Mouse (Mus musculus) G1E (cell line): Measurements from ENCODE around the gene Rabep1. TPM values are rescaled to one million over a fixed set of nuclear protein-coding genes. Genes with fewer than 3 reads are reported as not detected.

Experiments
- ATAC-seq: 2 replicates; pipeline ENCODE4 v1.8.0; 2016; ENCODE audit warnings: mild to moderate bottlenecking; ENCODE audit not compliant: insufficient number of reproducible peaks, poor library complexity, low FRiP score, severe bottlenecking; ENCODE audit errors: extremely low read depth
- DNase-seq: peaks from one replicate; pipeline ENCODE4 v3.0.0; 2012; ENCODE audit warnings: low spot score
- H3K27me3 ChIP-seq: 2 replicates; pipeline ENCODE4 v1.6.1; 2012; ENCODE audit warnings: mild to moderate bottlenecking, low read length, inconsistent platforms; ENCODE audit not compliant: insufficient read depth
- H3K36me3 ChIP-seq: replicated peaks from 2 replicates; pipeline ENCODE3; 2012; ENCODE audit warnings: mild to moderate bottlenecking, inconsistent platforms
- H3K4me1 ChIP-seq: 2 replicates; pipeline ENCODE4 v1.6.1; 2012; ENCODE audit warnings: low read depth, low read length, inconsistent platforms, mixed read lengths; ENCODE audit not compliant: insufficient read depth
- H3K4me3 ChIP-seq: 2 replicates; pipeline ENCODE4 v1.5.1; 2012; ENCODE audit warnings: low read depth, mild to moderate bottlenecking, inconsistent platforms, low read length, moderate library complexity, mixed read lengths
- H3K9me3 ChIP-seq: replicated peaks from 2 replicates; pipeline ENCODE4 v1.6.1; 2012; ENCODE audit warnings: inconsistent platforms
- CTCF ChIP-seq: IDR thresholded peaks from 2 replicates; pipeline ENCODE4 v1.5.1; 2012; ENCODE audit warnings: low read depth, low read length, inconsistent platforms, mixed read lengths
- GATA1 ChIP-seq: IDR thresholded peaks from 2 replicates; pipeline ENCODE4 v1.6.1; 2012; ENCODE audit warnings: borderline replicate concordance, low read length, inconsistent platforms, mixed read lengths
- GATA2 ChIP-seq: IDR thresholded peaks from 2 replicates; pipeline ENCODE4 v1.6.1; 2012; ENCODE audit warnings: low read depth, low read length, inconsistent platforms, borderline replicate concordance
- POLR2AphosphoS5 ChIP-seq: IDR thresholded peaks from 2 replicates; pipeline ENCODE4 v1.6.1; 2012; ENCODE audit warnings: low read depth, low read length, inconsistent platforms; ENCODE audit not compliant: insufficient replicate concordance
- TAL1 ChIP-seq: conservative IDR thresholded peaks from 2 replicates; pipeline ENCODE4 v1.6.1; 2012; ENCODE audit warnings: low read depth, low read length, inconsistent platforms, mixed read lengths
- polyA plus RNA-seq: library from polyadenylated mRNA; stranded (reverse); fragments of >175 nt; gene quantifications from 2 replicates; pipeline ENCODE4 v1.2.3, GENCODE M21; 2012
- total RNA-seq, 2 experiments: library from RNA; stranded (forward) in 1 of 2; stranded (reverse) in 1 of 2; fragments of 200-1000 nt in 1 of 2; fragments of >200 nt in 1 of 2; fragmentation: Nextera tagmentation in 1 of 2; gene quantifications; 2 replicates each; pipeline ENCODE4 v1.2.3; 2014 to 2017

Gene Rabep1
- total RNA-seq (2014; fragmentation: Nextera tagmentation) (48.0 and 50.1 TPM in 2 replicates), total RNA-seq (2017) (80.6 and 111 TPM in 2 replicates), polyA plus RNA-seq (18.1 and 22.9 TPM in 2 replicates)

DNA sequence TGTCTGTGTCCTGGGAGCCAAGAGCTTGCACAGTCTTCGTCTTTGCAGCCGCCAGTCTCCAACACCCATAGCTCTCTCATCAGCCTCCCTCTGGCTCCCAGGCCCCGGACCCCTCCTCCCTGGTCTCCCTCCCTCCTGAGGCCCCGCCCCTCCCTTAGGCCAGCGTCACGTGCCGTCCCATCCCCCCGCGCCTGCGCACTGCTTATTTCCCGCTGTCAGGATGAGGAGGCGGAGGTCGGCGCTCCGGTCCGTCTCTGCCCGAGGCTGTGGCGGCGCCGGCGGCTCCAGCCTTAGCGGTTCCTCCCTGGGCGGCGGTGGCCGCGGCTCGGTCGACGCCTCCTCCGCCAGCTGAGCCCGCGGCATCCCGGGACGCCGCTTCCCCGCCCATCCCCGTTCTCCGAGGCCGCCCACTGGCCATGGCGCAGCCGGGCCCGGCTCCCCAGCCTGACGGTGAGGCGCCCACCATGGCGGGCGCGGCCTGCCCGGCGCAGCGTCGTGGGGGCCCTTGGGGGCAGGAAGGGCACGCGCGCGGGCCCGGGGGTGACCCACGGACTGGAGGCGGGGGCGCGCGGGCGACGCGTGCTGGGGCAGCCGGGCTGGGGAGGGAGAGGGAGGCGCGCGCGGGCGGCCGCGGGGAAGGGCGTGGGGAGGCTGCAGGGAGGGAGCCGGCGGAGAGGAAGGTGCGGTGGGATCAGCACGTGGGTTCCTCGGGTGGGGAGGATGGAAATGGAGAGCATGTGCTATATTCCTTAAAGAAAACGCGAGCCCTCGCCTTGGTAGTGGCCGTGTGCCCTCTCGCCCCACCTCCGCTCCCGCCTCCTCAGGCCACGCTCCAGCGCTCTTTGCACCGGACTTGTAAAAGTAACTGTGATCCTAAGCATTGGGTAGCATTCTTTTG lies at the start of gene Rabep1:
Gene Rabep1, plus strand, starts transcription at position 220 of the 898 bp plus-strand sequence.
- peak; percentile 83 for DNase-seq
- H3K27me3 ChIP-seq, result peaks cover 9% of the 10 kb centered on the region
- H3K4me1 ChIP-seq, result peaks cover 36% of the 10 kb centered on the region
- TF ChIP-seq GATA2, result no peak
- TF ChIP-seq POLR2AphosphoS5, result no peak
- TF ChIP-seq CTCF, result no peak
- no peak for TF ChIP-seq TAL1
- peaks cover 5% of the 10 kb centered on the region for H3K36me3 ChIP-seq
- no peaks in the 10 kb centered on the region for H3K9me3 ChIP-seq
- H3K4me3 ChIP-seq, result peak within 1 kb of the TSS; percentile 91
- peak; percentile 75 for ATAC-seq

DNA sequence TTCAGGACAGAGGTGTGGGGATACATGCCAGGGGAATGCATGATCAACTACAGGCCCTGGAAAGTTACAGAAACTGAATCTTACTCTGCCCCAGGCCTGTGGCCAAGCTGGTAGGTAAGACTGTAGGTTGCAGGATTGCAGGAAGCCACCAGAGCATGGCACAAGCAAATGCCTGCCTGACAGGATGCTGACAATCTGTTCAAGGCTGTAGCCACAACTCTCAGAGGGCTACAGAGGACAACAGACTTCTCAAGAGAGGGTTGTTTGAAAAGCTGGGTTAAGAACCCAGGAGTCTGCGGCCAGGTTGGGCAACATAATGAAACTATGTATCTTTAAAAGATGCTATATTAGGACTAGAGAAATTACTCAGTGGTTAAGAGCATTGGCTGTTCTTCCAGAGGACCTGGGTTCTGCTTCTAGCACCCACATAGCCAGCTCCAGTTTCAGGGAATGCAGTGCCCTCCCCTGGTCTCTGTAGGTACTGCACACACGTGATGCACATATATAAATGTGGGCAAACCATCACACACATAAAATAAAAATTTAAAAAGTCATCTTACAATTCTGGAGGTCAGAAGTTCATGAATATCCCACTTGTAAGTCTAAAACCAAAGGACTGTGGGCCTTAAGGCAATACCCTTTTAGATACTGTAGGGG lies 42.2 kb upstream of the Rabep1 start:
- no peaks in the 10 kb centered on the region for H3K9me3 ChIP-seq
- H3K4me3 ChIP-seq, result no peak overlapping the region
- no peaks in the 10 kb centered on the region for H3K36me3 ChIP-seq
- TF ChIP-seq GATA1, result no peak
- no peak for DNase-seq
- H3K27me3 ChIP-seq, result peaks cover 46% of the 10 kb centered on the region
- H3K4me1 ChIP-seq, result 0 out of 2 replicates have a peak, but pooled peaks cover 2% of the 10 kb centered on the region
- no peak for ATAC-seq

DNA sequence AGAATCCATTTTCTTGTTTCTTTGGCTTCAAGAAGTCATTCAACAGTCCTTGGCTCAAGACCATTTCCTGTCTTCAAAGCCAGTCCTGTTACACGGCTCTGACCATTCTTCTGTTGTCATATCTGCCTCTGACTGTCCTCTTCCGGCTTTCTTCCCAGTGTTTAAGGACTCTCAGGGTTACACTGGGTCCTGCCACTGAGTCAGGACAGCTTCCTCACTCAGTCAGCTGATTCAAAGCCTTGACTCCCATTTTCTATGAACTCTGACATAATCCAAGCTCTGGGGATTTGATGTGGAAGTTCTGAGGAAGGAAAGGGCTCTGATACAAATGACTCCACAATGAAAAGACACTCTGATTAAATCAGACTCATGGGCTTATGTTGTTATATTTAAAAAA lies 41.7 kb upstream of the Rabep1 start:
- no peak for DNase-seq
- Histone ChIP-seq H3K36me3 (no peaks in the 10 kb centered on the region), H3K9me3 (no peaks in the 10 kb centered on the region), H3K4me3 (no peak overlapping the region), H3K27me3 (peaks cover 47% of the 10 kb centered on the region), H3K4me1 (0 out of 2 replicates have a peak, but pooled peaks cover 2% of the 10 kb centered on the region)
- no peak for ATAC-seq
- TF ChIP-seq TAL1 (no peak), POLR2AphosphoS5 (no peak), GATA1 (no peak), CTCF (no peak), GATA2 (no peak)

DNA sequence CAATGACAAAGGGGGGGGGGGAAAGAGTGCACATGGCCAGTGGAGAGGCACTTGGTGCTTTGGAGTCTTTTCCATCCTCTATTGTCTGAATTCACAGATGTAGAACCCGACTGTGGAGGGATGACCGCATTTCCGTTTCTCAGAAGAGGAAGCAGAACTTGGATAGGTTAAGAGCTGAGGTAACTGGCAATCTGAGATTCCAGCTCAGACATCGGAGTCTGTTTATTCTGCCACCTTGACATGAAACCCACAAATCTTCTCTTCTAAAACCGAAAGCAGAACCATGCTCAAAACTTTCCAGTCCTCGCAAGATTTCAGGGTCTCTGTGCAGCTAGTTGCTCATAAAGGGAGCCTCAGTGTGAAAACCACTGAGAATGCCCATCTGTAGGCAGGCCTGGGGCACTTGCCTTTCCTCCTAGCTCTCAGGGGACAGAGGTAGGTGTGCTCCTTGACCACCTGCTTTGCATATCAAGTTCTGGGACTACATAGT lies 40.8 kb upstream of the Rabep1 start:
- H3K9me3 ChIP-seq, result no peaks in the 10 kb centered on the region
- H3K36me3 ChIP-seq, result no peaks in the 10 kb centered on the region
- peaks cover 55% of the 10 kb centered on the region for H3K27me3 ChIP-seq
- H3K4me1 ChIP-seq, result 0 out of 2 replicates have a peak, but pooled peaks cover 2% of the 10 kb centered on the region
- TF ChIP-seq TAL1 (no peak), POLR2AphosphoS5 (no peak), CTCF (no peak), GATA1 (no peak), GATA2 (no peak)
- H3K4me3 ChIP-seq, result no peak overlapping the region
- DNase-seq (no peak), ATAC-seq (no peak)

DNA sequence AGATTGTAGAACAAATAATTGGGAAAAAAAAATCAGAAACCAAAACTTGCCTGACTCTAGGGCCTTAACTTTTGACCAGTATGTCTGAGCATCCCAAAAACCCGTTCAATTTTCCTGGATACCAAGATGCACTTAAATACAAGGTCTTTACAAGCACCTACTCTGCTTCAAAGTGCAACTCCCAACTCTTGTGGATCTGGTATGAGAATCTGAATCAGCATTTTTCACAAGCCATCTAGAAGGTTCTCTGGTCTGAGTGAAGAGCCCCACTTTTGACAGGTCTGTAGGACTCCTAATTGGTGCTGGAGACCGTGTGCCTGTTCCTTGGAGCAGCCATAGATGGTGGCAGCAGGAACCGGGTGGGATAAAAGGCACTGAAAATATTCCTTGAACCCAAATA lies 40.2 kb upstream of the Rabep1 start:
- ATAC-seq, result no peak

DNA sequence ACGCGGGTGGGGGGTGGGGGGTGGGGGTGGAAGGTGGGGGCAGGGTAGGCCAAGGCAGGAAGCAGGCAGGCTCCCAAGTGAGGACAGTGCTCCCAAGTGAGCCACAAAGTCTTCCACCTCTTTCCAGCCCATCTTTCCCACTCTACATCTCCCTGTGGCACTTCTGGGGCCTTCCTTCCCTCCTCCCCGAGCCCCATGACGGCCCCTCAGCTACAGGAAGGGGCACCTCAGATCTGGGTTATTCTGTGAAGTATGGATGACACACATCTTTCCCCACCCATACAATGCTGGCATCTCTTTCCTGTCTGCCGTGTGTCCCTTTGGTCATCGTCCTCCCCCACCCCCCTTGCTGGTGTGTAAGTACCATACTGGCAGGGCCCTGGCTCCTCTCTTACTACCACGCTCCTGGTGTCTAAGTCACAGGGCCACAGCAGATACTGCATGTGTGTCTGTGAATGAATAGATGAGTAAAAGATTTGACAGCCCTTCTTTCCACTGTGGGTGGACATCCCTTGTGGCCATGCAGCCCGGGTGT lies 38.9 kb upstream of the Rabep1 start:
- DNase-seq (no peak), ATAC-seq (no peak)
- no peak overlapping the region for H3K4me3 ChIP-seq
- no peak for TF ChIP-seq GATA1
- TF ChIP-seq GATA2, result no peak
- TF ChIP-seq TAL1, result no peak
- no peak for TF ChIP-seq CTCF
- TF ChIP-seq POLR2AphosphoS5, result no peak
- 0 out of 2 replicates have a peak, but pooled peaks cover 2% of the 10 kb centered on the region for H3K4me1 ChIP-seq
- no peaks in the 10 kb centered on the region for H3K36me3 ChIP-seq
- H3K27me3 ChIP-seq, result peaks cover 55% of the 10 kb centered on the region
- no peaks in the 10 kb centered on the region for H3K9me3 ChIP-seq

More for the DNA sequence above, 40.2 kb upstream of the Rabep1 start:
- 0 out of 2 replicates have a peak, but pooled peaks cover 2% of the 10 kb centered on the region for H3K4me1 ChIP-seq
- no peaks in the 10 kb centered on the region for H3K36me3 ChIP-seq
- TF ChIP-seq CTCF (no peak), GATA1 (no peak), POLR2AphosphoS5 (no peak), TAL1 (no peak), GATA2 (no peak)
- H3K9me3 ChIP-seq, result no peaks in the 10 kb centered on the region
- no peak overlapping the region for H3K4me3 ChIP-seq
- peaks cover 58% of the 10 kb centered on the region for H3K27me3 ChIP-seq
- no peak for DNase-seq
